Mouse (Mus musculus) lung, postnatal 0 days (tissue): ENCODE results near the gene Rad51b. TPM values are rescaled to one million over a fixed set of nuclear protein-coding genes. Genes with fewer than 3 reads are reported as not detected.
A peak's percentile ranks its signal among the peaks of the same experiment; 100 is the strongest.

Experiments used
- ATAC-seq: fragments of 200-750 bp; cut with Nextera tagmentation; 2 replicates; pipeline ENCODE4 v1.8.0; 2017; ENCODE audit warnings: moderate library complexity
- DNase-seq: peaks from one replicate; pipeline ENCODE4 v3.0.0-alpha.2; 2016; ENCODE audit warnings: low spot score
- H3K27ac ChIP-seq: fragments of 300-500 bp; sonication (generic); 2 replicates; pipeline ENCODE4 v1.5.1; 2014; ENCODE audit warnings: antibody characterized with exemption, mild to moderate bottlenecking, low read length, mixed read lengths
- H3K27me3 ChIP-seq: fragments of 300-500 bp; sonication (generic); replicated peaks from 2 replicates; pipeline ENCODE4 v1.6.1; 2014; ENCODE audit warnings: low read length, mixed read lengths; ENCODE audit not compliant: insufficient read depth
- H3K36me3 ChIP-seq: fragments of 300-500 bp; sonication (generic); 2 replicates; pipeline ENCODE4 v1.6.1; 2014; ENCODE audit warnings: low read length, mixed read lengths; ENCODE audit not compliant: insufficient read depth
- H3K4me1 ChIP-seq: fragments of 300-500 bp; sonication (generic); 2 replicates; pipeline ENCODE4 v1.6.1; 2014; ENCODE audit warnings: antibody characterized with exemption, low read depth, low read length, mixed read lengths; ENCODE audit not compliant: insufficient read depth
- H3K4me2 ChIP-seq: fragments of 300-500 bp; sonication (generic); replicated peaks from 2 replicates; pipeline ENCODE4 v1.6.1; 2014; ENCODE audit warnings: low read depth, mild to moderate bottlenecking, low read length, moderate library complexity, mixed read lengths
- H3K4me3 ChIP-seq: fragments of 300-500 bp; sonication (generic); 2 replicates; pipeline ENCODE4 v1.5.1; 2014; ENCODE audit warnings: low read depth, low read length
- H3K9ac ChIP-seq: fragments of 300-500 bp; sonication (generic); replicated peaks from 2 replicates; pipeline ENCODE4 v1.6.1; 2014; ENCODE audit warnings: low read depth, mild to moderate bottlenecking
- H3K9me3 ChIP-seq: fragments of 300-500 bp; sonication (generic); 2 replicates; pipeline ENCODE4 v1.6.1; 2016; ENCODE audit warnings: low read length, mixed read lengths
- CTCF ChIP-seq: IDR thresholded peaks from 2 replicates; pipeline ENCODE4 v1.5.1; 2016; ENCODE audit warnings: antibody characterized with exemption, mild to moderate bottlenecking
- EP300 ChIP-seq: IDR thresholded peaks from 2 replicates; pipeline ENCODE4 v1.6.1; 2016; ENCODE audit warnings: antibody characterized with exemption, mild to moderate bottlenecking, control low read depth
- WGBS: fragments of 180-500 bp; shearing (Covaris S2); extraction: QIAGEN DNeasy Blood & Tissue Kit; methylation state at CpG from one replicate; pipeline ENCODE4 v1.1.7; 2014; 5-methylcytosine and 5-hydroxymethylcytosine counted together
- polyA plus RNA-seq: library from polyadenylated mRNA; unstranded; fragments of >200 nt; fragmentation: Nextera tagmentation; extraction: Ambion mirVana; gene quantifications from 2 replicates; pipeline ENCODE4 v1.2.1, GENCODE M21; 2015

Gene Rad51b
- polyA plus RNA-seq, 1 experiment from 2014 or later, result 1.3 TPM

- peak; percentile 96 for DNase-seq
- Histone ChIP-seq H3K27me3 (no peaks in the 10 kb centered on the region), H3K4me3 (no peak overlapping the region), H3K4me1 (peaks cover 23% of the 10 kb centered on the region; the same call in 1 of the 2 replicates), H3K9me3 (no peaks in the 10 kb centered on the region), H3K36me3 (no peaks in the 10 kb centered on the region), H3K9ac (no peak overlapping the region), H3K27ac (peak overlapping the region; percentile 62), H3K4me2 (no peak overlapping the region)
- WGBS, result 35% methylated on average over 14 of the region's 14 CpGs
- TF ChIP-seq EP300 (peak; percentile 78), CTCF (peak; percentile 99)
- ATAC-seq, result peak; percentile 84
Measured at GRCm38 (mm10) chr12:79612334-79613060, 315.4 kb downstream of the Rad51b start.

DNA sequence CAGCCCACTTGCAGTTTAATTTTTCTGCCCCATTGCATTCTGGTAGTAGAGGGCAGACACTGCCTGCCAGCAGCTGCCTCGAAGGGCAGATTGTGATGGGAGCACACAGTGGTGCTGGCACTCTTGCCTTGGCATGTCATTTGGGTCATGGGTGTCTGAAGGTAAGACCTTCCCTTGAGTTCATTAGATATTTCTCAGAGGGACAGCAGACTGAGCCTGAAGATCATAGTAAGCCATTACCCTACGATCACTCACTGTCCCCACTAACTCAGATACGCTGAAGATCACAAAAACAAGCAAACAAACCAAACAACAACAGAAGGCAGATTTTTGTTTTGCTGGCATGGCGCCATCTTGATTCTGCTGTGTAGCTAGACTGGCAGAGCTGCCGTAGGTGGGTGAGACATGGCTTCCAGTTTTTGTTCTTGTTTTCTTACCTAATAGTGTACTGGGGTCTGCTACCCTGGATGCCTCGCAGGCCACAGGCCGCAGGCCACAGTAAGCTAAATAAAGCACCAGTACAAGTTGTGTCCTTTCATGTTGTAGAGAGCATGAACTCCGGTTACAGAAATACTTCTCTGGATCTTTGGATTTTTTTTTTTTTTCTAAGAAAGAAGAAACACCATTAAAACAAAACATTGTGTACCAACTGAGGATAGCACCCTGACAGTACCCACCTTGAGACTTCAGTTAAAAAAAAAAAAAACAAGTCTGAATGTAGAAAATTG, 316.1 kb downstream of the Rad51b start:
- TF ChIP-seq CTCF (no peak), EP300 (no peak)
- Histone ChIP-seq H3K9me3 (no peaks in the 10 kb centered on the region), H3K27me3 (no peaks in the 10 kb centered on the region), H3K4me3 (no peak overlapping the region), H3K27ac (peak overlapping the region; percentile 55), H3K9ac (no peak overlapping the region), H3K36me3 (no peaks in the 10 kb centered on the region), H3K4me1 (peaks cover 23% of the 10 kb centered on the region; the same call in 1 of the 2 replicates), H3K4me2 (no peak overlapping the region)
- WGBS, result 72% methylated on average over 8 of the region's 8 CpGs
- ATAC-seq (no peak; the same call in 1 of the 2 replicates), DNase-seq (no peak)

DNA sequence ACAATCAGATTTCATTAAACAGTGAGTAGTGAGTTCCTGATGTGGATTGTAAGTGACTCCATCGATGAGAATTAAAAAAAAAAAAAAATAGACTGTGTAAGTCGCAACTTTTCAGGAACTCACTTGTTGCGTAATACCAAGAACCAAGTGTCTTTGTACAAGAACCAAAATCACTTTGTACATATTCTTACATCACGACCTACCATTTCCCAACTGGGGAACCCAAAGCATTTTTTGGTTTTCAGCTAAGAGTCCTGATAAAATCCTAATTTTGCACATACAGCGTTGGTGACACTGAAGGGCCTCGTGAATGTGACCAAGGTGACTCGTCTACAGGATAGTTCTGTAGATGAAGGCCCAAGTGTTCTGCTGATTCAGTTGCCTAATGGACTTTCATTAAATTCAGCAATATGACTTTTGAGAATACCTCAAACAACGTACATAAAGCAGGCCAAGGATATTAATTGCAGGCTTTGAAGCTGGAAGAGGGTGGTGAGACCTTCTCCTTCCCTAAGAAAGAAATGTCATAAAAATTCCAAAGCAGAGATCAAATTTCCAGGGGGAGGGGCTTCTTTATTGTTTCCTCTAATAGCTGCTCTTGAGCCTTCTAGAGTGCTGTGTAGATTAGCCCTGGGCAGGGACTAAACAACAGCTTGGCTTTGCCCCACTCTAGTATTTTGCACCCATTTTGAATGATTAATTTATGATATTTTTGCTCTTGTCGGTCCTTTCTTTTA, 316.9 kb downstream of the Rad51b start:
- peak overlapping the region; percentile 64 for H3K27ac ChIP-seq
- peak; percentile 92 for TF ChIP-seq EP300
- no peak for TF ChIP-seq CTCF
- H3K9ac ChIP-seq, result no peak overlapping the region
- no peaks in the 10 kb centered on the region for H3K27me3 ChIP-seq
- peak; percentile 93 for DNase-seq
- no peak; the same call in 1 of the 2 replicates for ATAC-seq
- H3K4me1 ChIP-seq, result peaks cover 23% of the 10 kb centered on the region; the same call in 1 of the 2 replicates
- H3K4me3 ChIP-seq, result no peak overlapping the region
- H3K9me3 ChIP-seq, result no peaks in the 10 kb centered on the region
- WGBS, result 38% methylated on average over 9 of the region's 9 CpGs
- H3K36me3 ChIP-seq, result no peaks in the 10 kb centered on the region
- H3K4me2 ChIP-seq, result no peak overlapping the region

DNA sequence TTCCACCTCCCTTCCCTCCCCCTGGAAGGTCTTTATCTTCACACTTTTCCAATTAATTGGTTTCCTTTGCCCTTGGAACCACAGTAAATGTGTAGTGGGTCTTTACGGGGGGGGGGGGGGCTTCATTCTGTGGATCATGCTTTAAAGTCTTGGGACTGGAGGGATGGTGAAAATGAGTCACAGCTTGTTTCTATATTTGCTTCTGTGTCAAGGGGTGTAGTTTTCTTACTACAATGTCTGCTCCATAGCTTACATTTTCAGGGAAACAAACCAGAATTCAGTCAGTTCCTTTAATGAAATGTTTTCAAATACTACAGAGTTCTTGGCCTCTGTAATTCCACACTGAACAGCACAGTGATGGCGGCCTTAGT, 317.5 kb downstream of the Rad51b start:
- 71% methylated on average over 2 of the region's 2 CpGs for WGBS
- DNase-seq, result no peak
- H3K4me1 ChIP-seq, result peaks cover 22% of the 10 kb centered on the region; the same call in 1 of the 2 replicates
- no peak overlapping the region for H3K4me2 ChIP-seq
- H3K9me3 ChIP-seq, result no peaks in the 10 kb centered on the region
- no peaks in the 10 kb centered on the region for H3K27me3 ChIP-seq
- no peak for ATAC-seq
- H3K27ac ChIP-seq, result peak overlapping the region; percentile 64
- no peak overlapping the region for H3K9ac ChIP-seq
- no peak for TF ChIP-seq CTCF
- TF ChIP-seq EP300, result no peak
- H3K36me3 ChIP-seq, result no peaks in the 10 kb centered on the region
- H3K4me3 ChIP-seq, result no peak overlapping the region

GRCm38 (mm10) chr12:79615717-79616316, 318.7 kb downstream of the Rad51b start:
- TF ChIP-seq CTCF, result no peak
- peak; percentile 98 for TF ChIP-seq EP300
- H3K36me3 ChIP-seq, result no peaks in the 10 kb centered on the region
- DNase-seq, result peak; percentile 89
- no peak overlapping the region for H3K4me3 ChIP-seq
- no peak overlapping the region for H3K9ac ChIP-seq
- no peaks in the 10 kb centered on the region for H3K27me3 ChIP-seq
- H3K4me1 ChIP-seq, result peaks cover 18% of the 10 kb centered on the region; the same call in 1 of the 2 replicates
- no peak overlapping the region for H3K4me2 ChIP-seq
- peak overlapping the region; percentile 51; the same call in 1 of the 2 replicates for H3K27ac ChIP-seq
- 52% methylated on average over 5 of the region's 5 CpGs for WGBS
- peak; percentile 51 for ATAC-seq
- no peaks in the 10 kb centered on the region for H3K9me3 ChIP-seq

- H3K27ac ChIP-seq, result no peak overlapping the region
- H3K9ac ChIP-seq, result no peak overlapping the region
- 0 out of 2 replicates have a peak, but pooled peaks cover 7% of the 10 kb centered on the region for H3K4me1 ChIP-seq
- H3K27me3 ChIP-seq, result no peaks in the 10 kb centered on the region
- no peak for DNase-seq
- no peaks in the 10 kb centered on the region for H3K36me3 ChIP-seq
- TF ChIP-seq CTCF, result peak; percentile 23; the same call in 1 of the 2 replicates
- no peak for TF ChIP-seq EP300
- 91% methylated on average over 1 of the region's 1 CpGs for WGBS
- no peak overlapping the region for H3K4me2 ChIP-seq
- ATAC-seq, result no peak
- no peaks in the 10 kb centered on the region for H3K9me3 ChIP-seq
- no peak overlapping the region for H3K4me3 ChIP-seq
Measured at GRCm38 (mm10) chr12:79619009-79619408, 321.9 kb downstream of the Rad51b start.
